Mouse (Mus musculus): Measurements from ENCODE around the gene Trhr2.

Gene Trhr2

GRCm38 (mm10) chr8:122355642-122356606 is 4.6 kb downstream of the Trhr2 start:
- peak; percentile 95 for DNase-seq (ENCODE audit: low read depth, low spot score)

DNA sequence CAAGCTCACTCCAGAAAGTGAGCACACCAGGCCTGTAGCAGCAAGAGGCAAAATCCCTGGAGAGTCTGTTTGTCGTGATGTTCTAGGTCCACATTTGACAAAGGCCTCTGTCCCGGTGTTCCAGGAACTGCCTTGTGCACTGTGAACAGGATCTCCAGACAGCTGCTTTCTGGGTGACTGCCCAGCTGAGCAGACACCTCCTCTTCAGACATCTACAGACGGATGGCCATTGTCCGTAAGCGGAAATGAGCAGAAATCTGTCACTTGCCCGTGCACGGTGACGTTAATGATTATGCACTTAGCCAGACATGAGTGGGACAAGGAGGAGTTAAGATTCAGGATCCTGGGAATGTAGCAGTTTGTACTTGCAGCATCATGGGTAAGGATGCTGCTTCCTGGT is 6.4 kb downstream of the Trhr2 start:
- no peak for DNase-seq (ENCODE audit: low read depth, low spot score)

- DNase-seq (ENCODE audit: low read depth, low spot score), result no peak
Measured at GRCm38 (mm10) chr8:122350309-122351089, 10.0 kb downstream of the Trhr2 start.

DNA sequence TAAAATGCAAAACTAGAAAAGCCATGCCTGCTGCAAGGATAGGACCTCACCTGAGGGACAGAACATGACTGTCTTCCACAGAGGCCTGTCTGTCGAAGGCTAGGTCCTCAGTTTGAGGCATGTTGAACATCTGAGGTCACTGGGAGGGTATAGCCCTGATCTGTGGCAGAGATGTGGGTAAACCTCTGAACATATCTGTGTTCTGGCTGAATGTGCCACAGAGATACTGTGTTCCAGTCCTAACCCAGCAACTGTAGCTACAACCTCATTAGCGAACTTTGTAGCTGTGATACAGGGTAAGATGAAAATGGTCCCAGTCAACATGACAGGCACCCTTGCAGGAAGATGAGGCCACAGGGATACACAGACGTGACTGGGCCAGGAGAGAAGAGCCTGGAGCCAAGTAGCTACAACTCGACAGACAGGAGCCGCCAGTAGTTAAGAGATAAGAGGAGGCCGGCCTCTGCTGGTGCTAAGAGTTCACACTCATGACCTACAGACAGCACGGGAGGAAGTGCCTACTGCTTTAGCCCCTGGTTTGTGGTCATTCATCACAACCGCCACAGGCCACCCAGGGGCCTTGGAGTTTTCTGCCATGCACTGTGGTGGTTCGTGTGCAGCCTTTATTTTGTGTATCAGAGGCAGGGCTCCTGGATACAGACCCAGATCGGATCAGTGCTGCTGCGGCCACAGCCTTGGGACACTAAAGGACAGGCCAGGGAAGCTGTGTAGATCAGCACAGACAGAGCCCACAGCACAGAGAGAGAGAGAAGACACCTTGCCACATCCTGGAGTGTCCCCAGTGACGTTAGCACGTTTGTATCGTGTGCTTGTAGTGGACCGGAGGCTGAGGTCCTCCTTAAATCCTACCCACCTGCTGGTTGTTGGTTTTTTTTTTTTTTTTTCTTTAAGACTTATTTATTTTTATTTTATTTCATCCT is 10.9 kb downstream of the Trhr2 start:
- DNase-seq (ENCODE audit: low read depth, low spot score), result no peak

DNA sequence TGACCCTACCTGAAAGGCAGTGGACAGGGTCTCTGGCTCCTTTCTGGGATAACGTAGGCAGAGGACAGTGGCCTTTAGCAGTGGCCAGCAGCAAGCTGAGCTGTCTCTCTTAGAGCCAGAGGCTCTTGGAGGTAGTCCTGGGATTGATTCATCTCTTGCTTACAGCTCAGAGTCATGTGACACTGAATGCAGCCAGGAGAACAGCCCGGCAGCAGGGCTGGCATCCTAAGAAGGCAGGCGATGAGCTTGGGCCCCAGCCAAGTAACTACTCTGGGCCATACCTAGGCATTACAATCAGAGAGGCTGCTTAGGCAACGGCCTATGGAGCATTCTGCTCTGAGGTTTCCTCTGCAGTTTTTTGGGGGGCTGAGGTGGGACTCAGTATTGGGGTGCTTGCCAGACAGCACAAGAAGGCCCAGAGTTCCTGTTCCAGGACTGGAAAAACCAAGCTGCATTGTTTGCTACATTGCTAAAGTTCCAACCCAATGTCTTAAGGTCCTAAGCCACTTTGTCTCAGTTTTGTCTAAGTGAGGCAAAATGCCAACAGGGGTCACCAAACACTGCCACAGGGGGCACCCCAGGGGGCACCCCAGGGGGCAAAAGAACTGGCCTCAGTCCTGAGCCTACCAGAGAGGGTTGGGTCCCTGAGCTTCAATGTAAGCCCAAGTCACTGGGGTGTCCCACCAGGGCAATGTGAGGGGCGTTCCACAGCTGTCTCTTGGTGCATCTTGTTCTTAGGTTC is 12.6 kb downstream of the Trhr2 start:
- peak; percentile 98 for DNase-seq (ENCODE audit: low read depth, low spot score)

DNA sequence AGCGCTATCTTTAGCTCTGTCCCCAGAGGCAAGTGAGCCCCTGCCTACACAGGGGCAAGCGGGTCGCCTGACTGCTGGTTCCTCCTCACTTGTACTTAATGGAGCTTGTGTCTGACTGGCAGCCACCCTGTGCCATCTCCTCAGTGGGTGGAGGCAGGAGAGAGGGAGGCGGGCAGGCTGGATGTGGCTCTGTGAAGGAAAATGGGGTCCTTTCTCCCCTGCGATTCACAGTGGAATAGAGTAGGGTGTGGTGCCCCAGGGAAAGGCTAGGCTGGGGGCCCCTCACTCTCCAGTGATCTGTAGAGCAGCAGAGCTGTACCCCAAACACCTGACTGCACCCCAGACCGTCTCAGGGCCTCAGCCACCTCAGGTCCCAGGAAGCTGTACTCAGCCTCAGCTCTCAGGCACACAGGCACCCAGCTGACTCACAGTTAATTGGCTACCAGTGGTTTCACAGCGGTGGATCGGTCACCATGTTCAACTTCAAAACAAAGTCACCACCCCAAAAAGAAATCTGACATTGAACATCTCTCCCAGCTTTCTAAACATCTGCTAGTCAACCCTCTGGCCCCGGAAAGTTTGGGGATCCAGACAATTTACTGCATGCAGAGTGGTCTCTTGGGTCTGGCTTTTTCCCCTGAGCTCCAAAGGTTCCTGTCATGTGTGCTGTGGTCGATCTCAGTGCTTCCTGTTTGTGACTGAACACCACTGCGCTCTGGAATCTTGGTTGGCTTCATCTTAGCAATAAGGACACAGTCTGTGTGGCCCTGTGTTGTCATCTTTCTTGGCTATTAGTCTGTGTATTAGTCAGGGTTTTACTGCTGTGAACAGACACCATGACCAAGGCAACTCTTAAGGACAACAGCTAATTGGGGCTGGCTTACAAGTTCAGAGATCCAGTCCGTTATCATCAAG is 15.1 kb downstream of the Trhr2 start:
- DNase-seq (ENCODE audit: low read depth, low spot score), result no peak

DNA sequence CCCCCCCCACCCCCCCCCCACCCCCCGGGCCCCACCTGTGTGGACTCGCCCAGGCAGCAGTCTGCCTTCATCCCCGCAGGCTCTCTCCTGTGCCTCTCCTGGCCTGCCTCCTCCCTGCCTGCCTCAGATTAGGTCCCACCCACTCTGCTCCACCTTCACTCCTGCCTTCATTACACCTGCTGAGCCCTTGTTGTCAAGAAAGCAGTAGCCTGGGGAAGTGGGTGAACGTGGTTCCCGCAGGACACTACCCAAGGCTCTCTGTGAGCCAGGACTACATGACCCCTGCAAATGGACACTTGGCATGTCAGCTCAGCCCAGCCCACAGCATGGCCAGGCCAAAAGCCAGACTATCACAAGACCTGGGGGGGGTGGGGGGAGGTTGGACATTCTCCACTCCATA is 16.3 kb downstream of the Trhr2 start:
- peak; percentile 81 for DNase-seq (ENCODE audit: low read depth, low spot score)

- DNase-seq (ENCODE audit: low read depth, low spot score), result peak; percentile 74
Measured at GRCm38 (mm10) chr8:122343758-122344157, 16.8 kb downstream of the Trhr2 start.

- DNase-seq (ENCODE audit: low read depth, low spot score), result no peak
Measured at GRCm38 (mm10) chr8:122343341-122343740, 17.2 kb downstream of the Trhr2 start.

DNA sequence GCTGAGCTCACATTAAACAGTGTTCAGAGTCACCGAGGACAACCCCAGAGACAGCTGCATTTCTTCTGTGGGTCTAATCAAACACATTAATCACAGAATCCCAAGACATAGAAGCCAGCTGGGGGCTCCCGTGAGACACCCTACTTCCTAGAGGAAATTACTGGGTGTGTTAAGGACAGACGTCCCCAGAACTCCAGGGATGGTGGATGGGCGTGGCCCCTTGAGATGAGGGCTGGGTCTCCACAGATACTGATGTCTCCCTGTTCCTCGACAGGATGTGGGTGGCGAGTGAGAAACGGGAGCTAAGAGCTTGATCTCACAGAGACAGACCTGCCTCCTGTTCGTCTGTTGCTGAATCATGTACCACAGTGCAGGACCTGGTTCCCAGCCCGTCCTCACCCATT is 17.7 kb downstream of the Trhr2 start:
- peak; percentile 84 for DNase-seq (ENCODE audit: low read depth, low spot score)

DNA sequence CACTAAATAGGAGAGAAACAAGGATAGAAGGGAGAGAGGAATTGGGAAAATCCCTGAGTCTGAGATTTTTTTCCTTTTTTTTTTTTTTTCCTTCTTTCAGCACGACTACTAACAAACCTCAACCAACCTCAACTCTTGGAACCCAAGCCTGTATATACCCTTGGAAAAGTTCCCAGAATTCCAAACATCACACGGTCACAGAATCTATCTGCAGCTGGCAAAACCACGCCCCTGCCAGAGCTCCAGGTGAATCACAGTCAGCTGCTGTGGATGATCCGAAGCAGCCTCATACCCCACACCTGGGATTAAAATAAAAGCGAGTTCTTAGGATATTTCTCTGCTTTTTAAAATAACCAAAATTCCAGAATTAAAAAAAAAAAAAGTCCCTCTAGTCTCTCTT is 18.2 kb downstream of the Trhr2 start:
- peak; percentile 76 for DNase-seq (ENCODE audit: low read depth, low spot score)

DNA sequence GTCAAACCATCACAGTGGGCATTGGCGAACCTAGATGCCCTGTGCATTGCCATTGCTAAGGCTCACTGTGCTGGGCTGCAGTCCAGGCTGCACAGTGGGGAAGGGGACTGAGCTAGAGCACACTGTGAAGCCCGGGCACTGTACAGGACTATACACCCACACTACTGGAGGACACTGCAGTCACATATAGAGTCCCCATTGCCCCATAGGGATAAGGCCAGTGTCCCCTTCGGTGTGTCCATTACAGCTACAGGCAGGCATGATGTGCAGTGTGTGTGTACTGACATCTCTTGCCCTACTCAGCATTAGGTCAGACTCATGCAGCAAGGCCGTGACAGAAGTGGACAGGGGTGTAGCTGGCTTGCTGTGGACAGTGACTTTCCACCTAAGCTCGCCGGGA is 18.8 kb downstream of the Trhr2 start:
- DNase-seq (ENCODE audit: low read depth, low spot score), result no peak

- DNase-seq (ENCODE audit: low read depth, low spot score), result no peak
Measured at GRCm38 (mm10) chr8:122340761-122341160, 19.8 kb downstream of the Trhr2 start.

DNA sequence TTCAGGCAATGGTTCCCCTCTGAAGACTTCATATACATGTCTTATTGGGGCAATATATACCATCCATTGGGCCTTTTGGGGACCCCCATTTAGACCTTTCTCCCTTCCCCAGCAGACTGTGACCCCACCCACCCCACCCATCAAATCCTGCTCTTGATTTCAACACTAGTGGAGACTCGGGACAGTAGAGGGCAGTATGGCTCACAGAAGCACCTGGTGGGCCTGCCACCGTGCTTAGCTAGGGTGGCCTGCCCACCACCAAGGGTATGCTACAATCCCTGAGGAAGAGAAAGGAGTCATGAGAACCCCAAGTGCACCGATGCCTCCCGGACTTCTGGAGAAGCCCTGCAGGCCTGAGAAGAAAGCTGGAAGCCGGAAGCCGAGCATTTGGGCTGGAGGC is 21.7 kb downstream of the Trhr2 start:
- no peak for DNase-seq (ENCODE audit: low read depth, low spot score)

GRCm38 (mm10) chr8:122336251-122336910 is 24.2 kb downstream of the Trhr2 start:
- peak; percentile 72 for DNase-seq (ENCODE audit: low read depth, low spot score)

DNA sequence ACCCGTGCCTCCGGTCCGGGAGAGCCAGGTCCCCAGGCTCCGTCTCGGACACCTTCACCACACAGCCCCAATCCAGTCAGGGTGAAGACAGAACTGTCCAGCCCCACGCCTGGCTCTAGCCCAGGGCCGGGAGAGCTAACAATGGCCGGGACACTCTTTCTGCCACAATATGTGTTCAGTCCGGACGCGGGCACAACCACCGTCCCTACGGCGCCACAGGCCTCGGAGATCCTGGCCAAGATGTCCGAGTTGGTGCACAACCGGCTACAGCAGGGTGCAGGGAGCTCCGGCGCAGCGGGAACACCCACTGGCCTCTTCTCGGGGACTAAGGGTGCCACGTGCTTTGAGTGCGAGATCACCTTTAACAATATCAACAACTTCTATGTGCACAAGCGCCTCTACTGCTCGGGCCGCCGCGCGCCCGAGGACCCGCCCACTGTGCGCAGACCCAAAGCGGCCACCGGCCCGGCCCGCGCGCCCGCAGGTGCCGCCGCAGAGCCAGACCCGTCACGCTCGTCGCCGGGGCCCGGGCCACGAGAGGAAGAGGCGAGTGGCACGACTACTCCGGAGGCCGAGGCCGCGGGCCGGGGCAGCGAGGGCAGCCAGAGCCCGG is 24.8 kb downstream of the Trhr2 start:
- no peak for DNase-seq (ENCODE audit: low read depth, low spot score)

- no peak for DNase-seq (ENCODE audit: low read depth, low spot score)
Measured at GRCm38 (mm10) chr8:122334791-122335490, 25.6 kb downstream of the Trhr2 start.

GRCm38 (mm10) chr8:122333531-122333930 is 27.0 kb downstream of the Trhr2 start:
- no peak for DNase-seq (ENCODE audit: low read depth, low spot score)
